In the genomic region with DNA sequence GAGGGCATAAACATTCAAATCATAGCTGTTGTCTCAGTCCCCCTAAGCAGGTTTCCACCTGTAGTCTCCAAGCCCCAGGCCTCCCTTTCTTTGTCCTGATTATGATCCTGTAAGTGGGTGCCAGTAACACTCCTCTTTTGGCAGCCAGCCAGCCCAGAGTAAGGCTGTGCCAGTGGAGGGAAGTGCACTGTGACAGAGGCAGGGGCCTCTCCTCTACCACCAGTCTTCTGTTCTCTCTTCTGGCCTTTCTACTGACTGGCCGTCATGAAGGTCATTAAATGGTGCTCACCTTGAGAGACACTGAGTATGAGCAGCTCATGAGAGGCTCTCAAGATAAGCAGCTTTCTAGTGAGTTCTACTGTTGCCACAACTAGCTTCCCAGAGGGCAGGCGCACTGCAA, we compare ENCODE assay signal across 12 mouse cellular contexts.
DNase-seq lines count a peak whose midpoint lies in the region; ATAC-seq lines count a peak whose summit lies in the region.
"Had no signal": no experiment of that assay in that cellular context is flagged by ENCODE, and none has a peak within 500 bp of the region (broad histone marks: within the 10 kb centered on the region; RNA-seq: fewer than 3 reads in every experiment).

No protein-coding gene starts in this region.

- 47% methylated on average over 2 of the region's 2 CpGs for WGBS in heart, embryonic 14.5 days

- no peak overlapping the region for H3K4me2 ChIP-seq in heart, embryonic 14.5 days (ENCODE audit: low read length)
- H3K4me2 ChIP-seq: liver, embryonic 15.5 days; neural tube, embryonic 13.5 days had no signal

- DNase-seq in heart, adult 9 months (ENCODE audit: low spot score in 2 of 2) = no peak
- DNase-seq in testis, postnatal 10 days (ENCODE audit: low spot score) = peak; percentile 48
- DNase-seq in testis, postnatal 14 days (ENCODE audit: low spot score) = no peak
- peak; percentile 53 for DNase-seq in kidney, postnatal 10 days
- no peak for DNase-seq in spleen, postnatal 4 days (ENCODE audit: low spot score in 2 of 2)

- H3K27me3 ChIP-seq in heart, embryonic 14.5 days (ENCODE audit: control insufficient read depth, insufficient read depth, low read length) = no peaks in the 10 kb centered on the region
- H3K27me3 ChIP-seq: liver, embryonic 15.5 days; neural tube, embryonic 13.5 days had no signal

- no peaks in the 10 kb centered on the region for H3K36me3 ChIP-seq in heart, embryonic 14.5 days (ENCODE audit: control insufficient read depth, insufficient read depth, low read length)
- H3K36me3 ChIP-seq: G1E; liver, embryonic 15.5 days; neural tube, embryonic 13.5 days had no signal

- no peak overlapping the region for H3K4me3 ChIP-seq in heart, embryonic 14.5 days (ENCODE audit: control insufficient read depth in 1 of 2, insufficient read depth in 1 of 2, low read depth in 1 of 2, low read length in 2 of 2)
- H3K4me3 ChIP-seq: erythroblast, embryonic 14.5 days; liver, embryonic 15.5 days; neural tube, embryonic 13.5 days had no signal

- ATAC-seq in heart, embryonic 14.5 days (ENCODE audit: insufficient number of reproducible peaks, insufficient read depth, low FRiP score, low read depth) = peak; percentile 39; the same call in 1 of the 2 replicates
- ATAC-seq in monocyte, adult 5-6 weeks (replicated peaks; ENCODE audit: insufficient number of reproducible peaks, low FRiP score, low TSS enrichment, poor library complexity, severe bottlenecking) = no peak

- no peak overlapping the region for H3K9ac ChIP-seq in heart, embryonic 14.5 days (ENCODE audit: low read length)
- H3K9ac ChIP-seq: liver, embryonic 15.5 days; neural tube, embryonic 13.5 days had no signal

- H3K9me3 ChIP-seq in heart, embryonic 14.5 days (ENCODE audit: control insufficient read depth, low read length) = no peaks in the 10 kb centered on the region
- H3K9me3 ChIP-seq: G1E; liver, embryonic 15.5 days; neural tube, embryonic 13.5 days had no signal

- H3K4me1 ChIP-seq in heart, embryonic 14.5 days (ENCODE audit: control insufficient read depth in 2 of 2, insufficient read depth in 2 of 2, low read length in 2 of 2) = peaks cover 10 to 19% of the 10 kb centered on the region in 2 experiments
- H3K4me1 ChIP-seq: liver, embryonic 15.5 days; neural tube, embryonic 13.5 days had no signal

- peak overlapping the region in 1 of 2 experiments; percentile 52; a peak in 2 of 4 replicates for H3K27ac ChIP-seq in heart, embryonic 14.5 days (replicated peaks in 1 of 2; ENCODE audit: control insufficient read depth in 1 of 2, insufficient read depth in 1 of 2, low read depth in 2 of 2, low read length in 2 of 2)
- H3K27ac ChIP-seq: kidney, postnatal 0 days; liver, embryonic 15.5 days; neural tube, embryonic 13.5 days had no signal

Comparison
In these comparisons a context has a peak if more than half of its experiments do, and no peak if none do; other contexts are left out.
1. DNase-seq: peak in testis, postnatal 10 days (single experiment) and kidney, postnatal 10 days (single experiment); none in heart, adult 9 months (0 of 2), testis, postnatal 14 days (single experiment) and spleen, postnatal 4 days (0 of 2).